Mouse (Mus musculus) right cerebral cortex, postnatal 4 days (tissue): ENCODE data around the gene Blnk.
A peak's percentile ranks its signal among the peaks of the same experiment; 100 is the strongest.

Source experiments
- DNase-seq: peaks from one replicate; pipeline ENCODE4 v3.0.0-alpha.2; 2022

Gene Blnk

DNA sequence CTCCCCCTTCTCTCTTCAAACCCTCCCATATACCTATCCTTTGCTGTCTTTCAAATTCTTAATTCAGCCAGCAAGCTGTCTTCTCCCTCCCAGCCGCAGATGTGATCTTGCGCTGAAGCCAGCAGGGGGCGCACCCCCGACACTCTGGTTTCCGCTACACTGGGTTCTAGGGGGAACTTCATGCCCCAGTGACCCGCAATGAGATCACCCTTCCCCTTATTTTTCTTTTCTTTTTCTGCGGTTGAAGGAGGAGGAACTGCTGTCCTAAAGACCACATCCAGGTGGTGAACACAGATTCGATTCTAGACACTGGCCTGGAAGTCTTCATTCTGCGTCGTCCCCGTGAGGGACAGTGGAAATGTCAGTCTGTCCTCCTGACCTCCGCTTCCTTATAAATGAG lies 31.3 kb downstream of the Blnk start:
- DNase-seq, result peak; percentile 58

- DNase-seq, result no peak
These were observed 35.4 kb downstream of the Blnk start for GRCm38 (mm10) chr19:40958981-40959380.

- no peak for DNase-seq
These were observed 47.3 kb downstream of the Blnk start for GRCm38 (mm10) chr19:40946937-40947577.

DNA sequence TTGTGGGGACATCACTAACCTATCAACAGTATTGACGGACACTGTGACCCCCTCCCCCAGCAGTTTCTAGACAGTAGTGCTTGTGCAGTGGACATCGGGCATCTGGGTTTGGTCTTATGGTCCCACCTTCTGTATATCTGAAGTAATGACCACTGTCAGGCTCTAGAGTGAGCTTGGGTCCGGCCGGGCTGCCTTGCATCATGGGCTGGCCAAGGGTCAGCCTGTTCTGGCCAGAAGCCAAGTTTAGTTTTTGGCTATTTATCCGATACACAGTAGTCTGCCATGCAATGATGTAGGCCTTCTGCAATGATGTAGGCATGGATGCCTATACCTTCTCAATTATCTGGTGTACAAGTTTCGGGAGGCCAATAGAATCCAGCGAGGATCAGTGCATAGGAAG lies 50.8 kb downstream of the Blnk start:
- no peak for DNase-seq

DNA sequence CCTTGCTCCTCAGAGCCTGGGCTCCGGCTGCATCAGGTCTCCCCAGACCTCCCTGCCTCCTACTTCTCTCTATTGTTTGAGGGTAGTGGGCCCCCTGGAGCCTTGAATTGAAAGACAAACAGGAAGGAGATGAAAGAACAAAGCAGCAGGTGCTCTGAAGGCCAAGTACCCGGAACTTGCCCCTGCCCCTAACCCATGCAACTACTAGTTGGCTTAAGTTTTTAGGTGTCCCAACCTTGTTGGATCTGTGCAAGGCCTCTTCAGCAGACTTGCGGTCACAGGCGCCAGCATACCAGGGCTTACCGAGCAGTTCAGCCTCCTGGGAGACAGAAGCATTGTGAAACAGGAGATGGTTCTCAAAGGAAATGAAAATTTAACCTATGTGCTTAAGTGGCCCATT lies 58.3 kb downstream of the Blnk start:
- DNase-seq, result no peak

DNA sequence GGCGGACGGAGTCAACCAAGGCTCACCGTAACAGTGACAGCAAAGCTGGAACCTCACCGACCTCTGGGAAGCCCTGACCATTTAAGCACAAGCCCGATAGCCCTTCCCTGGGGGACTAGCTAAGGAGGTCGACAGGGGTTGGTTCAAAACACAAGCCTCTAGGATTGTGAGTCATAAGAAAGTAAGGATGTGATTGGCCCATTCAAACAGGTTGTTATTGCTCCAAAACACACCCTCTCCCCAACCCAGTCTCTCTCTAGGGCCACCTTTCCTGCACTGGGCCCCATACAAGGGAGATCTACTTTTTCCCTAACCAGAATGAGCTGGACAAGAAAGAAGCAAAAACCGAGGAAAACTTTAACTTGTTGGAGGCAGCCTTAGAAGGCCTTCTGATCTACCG lies 59.0 kb downstream of the Blnk start:
- DNase-seq, result no peak

GRCm38 (mm10) chr19:40931581-40932369 lies 62.6 kb downstream of the Blnk start:
- no peak for DNase-seq

DNA sequence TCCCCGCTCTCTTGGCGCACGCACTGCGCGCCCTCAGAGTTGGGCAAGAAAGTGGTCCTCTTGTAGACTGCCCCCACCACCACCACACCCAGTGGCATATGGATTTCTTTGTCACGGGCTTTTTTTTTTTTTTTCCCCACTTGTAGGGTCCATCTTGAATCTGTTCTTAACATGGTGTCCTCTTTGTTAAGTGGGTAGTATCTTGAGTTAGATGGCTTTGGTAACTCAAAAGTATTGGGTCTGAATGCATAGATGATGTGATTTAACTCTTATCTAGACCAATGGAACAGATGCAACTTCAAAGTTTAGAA lies 99.0 kb downstream of the Blnk start:
- no peak for DNase-seq

- peak; percentile 91 for DNase-seq
These were observed 99.6 kb downstream of the Blnk start, which contains the start of gene Zfp518a for GRCm38 (mm10) chr19:40894519-40895392. Gene Zfp518a, plus strand, starts transcription at chr19:40894705.

GRCm38 (mm10) chr19:40894071-40894506 lies 100.2 kb downstream of the Blnk start:
- no peak for DNase-seq

DNA sequence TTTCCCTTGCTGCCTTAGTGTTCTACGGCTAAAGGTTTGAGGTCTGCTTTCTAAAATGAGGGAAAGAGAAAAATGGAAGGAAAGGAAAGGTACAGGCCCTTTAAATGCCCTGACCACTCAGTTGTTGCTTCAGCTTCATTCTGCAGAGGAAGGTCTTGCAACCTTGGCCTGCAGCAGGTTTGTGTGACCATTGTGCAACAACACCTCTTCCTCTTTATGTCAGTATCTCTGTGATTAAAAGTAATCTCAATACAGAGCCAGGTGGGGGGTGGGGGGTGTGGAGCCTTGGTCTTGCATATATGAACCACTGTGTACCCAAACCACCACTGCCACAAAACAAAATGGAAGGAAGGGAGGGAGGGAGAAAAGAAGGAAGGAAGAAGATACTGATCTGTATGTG lies 105.4 kb downstream of the Blnk start:
- no peak for DNase-seq

DNA sequence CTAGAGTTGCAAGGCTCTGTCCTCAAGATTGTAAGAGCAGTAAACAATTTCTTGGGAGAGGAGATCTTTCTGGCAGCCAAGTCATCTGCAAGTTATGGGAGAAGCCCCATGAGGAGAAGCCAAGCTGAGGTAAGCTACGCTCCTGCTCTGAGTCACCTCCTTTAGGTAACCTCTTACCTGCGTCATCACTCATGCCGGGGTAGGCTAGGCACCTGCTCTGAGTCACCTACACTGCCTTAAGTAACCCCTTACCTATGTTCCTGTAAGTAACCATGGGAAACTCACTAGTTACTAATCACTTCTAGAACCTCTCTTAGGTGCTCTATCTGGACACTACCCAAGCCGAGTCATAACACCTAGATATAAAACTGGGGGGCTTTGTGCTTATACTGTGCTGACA lies 112.6 kb downstream of the Blnk start:
- DNase-seq, result no peak
